Mouse (Mus musculus) myocyte (in vitro differentiated cells): ENCODE data around the gene Isoc2a. TPM values are rescaled to one million over a fixed set of nuclear protein-coding genes. Genes with fewer than 3 reads are reported as not detected.

ENCODE experiments used
- H3K27me3 ChIP-seq: one replicate; pipeline ENCODE4 v1.6.1; 2011; ENCODE audit not compliant: control insufficient read depth, insufficient read depth, insufficient read length
- H3K36me3 ChIP-seq: one replicate; pipeline ENCODE4 v1.6.1; 2011; ENCODE audit not compliant: control insufficient read depth, insufficient read depth
- H3K4me2 ChIP-seq: one replicate; pipeline ENCODE4 v1.6.1; 2011; ENCODE audit warnings: low read depth, control low read depth
- H3K4me3 ChIP-seq: one replicate; pipeline ENCODE4 v1.5.1; 2011; ENCODE audit warnings: mild to moderate bottlenecking, control low read depth, moderate library complexity
- H3K79me2 ChIP-seq: one replicate; pipeline ENCODE4 v1.6.1; 2011; ENCODE audit not compliant: control insufficient read depth, insufficient read depth
- H3ac ChIP-seq: one replicate; pipeline ENCODE4 v1.6.1; 2011; ENCODE audit not compliant: control insufficient read depth, insufficient read length
- CEBPB ChIP-seq: IDR thresholded peaks from 2 replicates; pipeline ENCODE4 v1.6.1; 2011; ENCODE audit warnings: mild to moderate bottlenecking, moderate library complexity; ENCODE audit not compliant: poor library complexity, insufficient read depth, severe bottlenecking
- E2F4 ChIP-seq: IDR thresholded peaks from one replicate; pipeline ENCODE4 v1.6.1; 2011; ENCODE audit warnings: mild to moderate bottlenecking, control low read depth, moderate library complexity; ENCODE audit not compliant: insufficient read depth
- MAX ChIP-seq: IDR thresholded peaks from one replicate; pipeline ENCODE4 v1.6.1; 2011; ENCODE audit warnings: low read depth, mild to moderate bottlenecking, control low read depth
- MYOD1 ChIP-seq, 3 experiments: IDR thresholded peaks; one replicate each; pipeline ENCODE4 v1.6.1; 2011; ENCODE audit warnings: control low read depth in 2 of 3, low read depth in 2 of 3, mild to moderate bottlenecking in 2 of 3, moderate library complexity in 1 of 3; ENCODE audit not compliant: insufficient read length in 2 of 3, control insufficient read depth in 1 of 3
- MYOG ChIP-seq, 3 experiments: IDR thresholded peaks; one replicate each; pipeline ENCODE4 v1.6.1; 2011; ENCODE audit warnings: control low read depth in 2 of 3, low read depth in 2 of 3, mild to moderate bottlenecking in 2 of 3; ENCODE audit not compliant: insufficient read length in 2 of 3, control insufficient read depth in 1 of 3, insufficient read depth in 1 of 3
- POLR2A ChIP-seq: IDR thresholded peaks from one replicate; pipeline ENCODE4 v1.6.1; 2011; ENCODE audit warnings: low read depth, mild to moderate bottlenecking, control low read depth, moderate library complexity; ENCODE audit not compliant: insufficient read length
- POLR2AphosphoS2 ChIP-seq: IDR thresholded peaks from one replicate; pipeline ENCODE4 v1.6.1; 2011; ENCODE audit warnings: low read depth, control low read depth; ENCODE audit not compliant: insufficient read length
- REST ChIP-seq: IDR thresholded peaks from one replicate; pipeline ENCODE4 v1.6.1; 2011; ENCODE audit warnings: mild to moderate bottlenecking, control low read depth, moderate library complexity; ENCODE audit not compliant: insufficient read depth, insufficient read length
- SRF ChIP-seq: IDR thresholded peaks from one replicate; pipeline ENCODE4 v1.6.1; 2011; ENCODE audit warnings: low read depth; ENCODE audit not compliant: control insufficient read depth, insufficient read length
- TCF12 ChIP-seq: IDR thresholded peaks from one replicate; pipeline ENCODE4 v1.6.1; 2011; ENCODE audit warnings: mild to moderate bottlenecking, control low read depth; ENCODE audit not compliant: poor library complexity, insufficient read depth, severe bottlenecking
- TCF3 ChIP-seq: IDR thresholded peaks from one replicate; pipeline ENCODE4 v1.6.1; 2011; ENCODE audit warnings: low read depth, control low read depth; ENCODE audit not compliant: insufficient read length
- USF1 ChIP-seq: IDR thresholded peaks from one replicate; pipeline ENCODE4 v1.6.1; 2011; ENCODE audit warnings: low read depth, mild to moderate bottlenecking, control low read depth, moderate library complexity
- polyA plus RNA-seq: library from polyadenylated mRNA; unstranded; fragments of >200 nt; fragmentation: generic; extraction: Trizol; gene quantifications from one replicate; pipeline ENCODE4 v1.2.1, GENCODE M21; 2012; ENCODE audit warnings: missing spikeins

The Isoc2a gene
- polyA plus RNA-seq, 1 experiment = 3.3 TPM

DNA sequence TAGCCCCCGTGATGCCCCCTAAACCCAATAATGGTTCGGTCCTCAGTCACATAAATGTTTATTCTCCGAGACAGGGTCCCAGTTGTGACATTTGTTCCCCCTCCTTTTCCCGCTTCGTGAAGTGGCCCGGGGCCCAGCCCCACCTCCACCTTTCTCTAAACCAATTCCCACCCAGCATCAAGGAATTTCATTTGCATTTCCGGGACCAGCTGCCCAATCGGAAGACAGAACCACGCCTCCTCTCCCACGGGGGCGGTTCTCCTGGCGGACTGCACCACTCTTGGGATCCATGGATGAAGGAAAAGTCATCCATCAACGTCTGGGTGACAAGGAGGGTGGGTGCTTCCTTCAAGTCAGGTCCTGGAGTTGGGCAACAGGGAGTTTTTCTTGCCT is 32.0 kb upstream of the Isoc2a start:
- H3K27me3 ChIP-seq = peaks cover 40% of the 10 kb centered on the region
- H3K79me2 ChIP-seq = no peaks in the 10 kb centered on the region
- H3K4me2 ChIP-seq = no peak overlapping the region
- H3K4me3 ChIP-seq = no peak overlapping the region
- no peaks in the 10 kb centered on the region for H3K36me3 ChIP-seq
- TF ChIP-seq POLR2AphosphoS2 (no peak), TCF12 (no peak), TCF3 (no peak), MAX (no peak), POLR2A (no peak), CEBPB (no peak), USF1 (no peak), MYOD1 (IDR thresholded peaks at IDR 0.05; ENCODE audit: control insufficient read depth in 1 of 3, insufficient read length in 2 of 3, low read depth in 2 of 3) (no peak), REST (no peak), MYOG (IDR thresholded peaks at IDR 0.05; ENCODE audit: control insufficient read depth in 1 of 3, insufficient read depth in 1 of 3, insufficient read length in 2 of 3, low read depth in 2 of 3) (no peak), SRF (no peak), E2F4 (no peak)
- no peak overlapping the region for H3ac ChIP-seq

DNA sequence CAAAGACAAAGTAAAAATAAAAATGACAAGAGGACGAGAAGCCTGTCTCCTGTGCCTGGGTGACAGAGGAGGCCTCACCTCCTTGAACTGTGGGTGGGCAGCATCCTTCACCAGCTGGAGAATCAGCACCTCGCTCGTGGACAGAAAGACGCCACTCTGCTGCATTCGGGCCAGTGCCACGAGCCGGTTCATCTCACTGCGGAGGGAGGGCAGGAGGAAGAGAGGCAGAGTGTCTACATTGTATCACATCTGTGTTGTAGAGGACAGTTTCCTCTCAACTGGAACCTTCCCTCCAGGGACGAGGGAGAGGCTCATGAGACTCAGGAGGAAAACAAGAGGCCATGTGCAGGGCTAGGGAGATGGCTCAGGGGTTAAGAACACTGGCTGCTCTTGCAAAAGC is 27.6 kb upstream of the Isoc2a start:
- Histone ChIP-seq H3K4me2 (no peak overlapping the region), H3K36me3 (no peaks in the 10 kb centered on the region), H3K79me2 (no peaks in the 10 kb centered on the region), H3K4me3 (no peak overlapping the region), H3K27me3 (peaks cover 16% of the 10 kb centered on the region), H3ac (no peak overlapping the region)
- TF ChIP-seq E2F4 (no peak), USF1 (no peak), MYOG (IDR thresholded peaks at IDR 0.05; ENCODE audit: control insufficient read depth in 1 of 3, insufficient read depth in 1 of 3, insufficient read length in 2 of 3, low read depth in 2 of 3) (no peak), SRF (no peak), POLR2AphosphoS2 (no peak), REST (no peak), POLR2A (no peak), MAX (no peak), MYOD1 (IDR thresholded peaks at IDR 0.05; ENCODE audit: control insufficient read depth in 1 of 3, insufficient read length in 2 of 3, low read depth in 2 of 3) (no peak), TCF3 (no peak), CEBPB (no peak), TCF12 (no peak)

GRCm38 (mm10) chr7:4850621-4851314 is 26.2 kb upstream of the Isoc2a start:
- no peaks in the 10 kb centered on the region for H3K36me3 ChIP-seq

DNA sequence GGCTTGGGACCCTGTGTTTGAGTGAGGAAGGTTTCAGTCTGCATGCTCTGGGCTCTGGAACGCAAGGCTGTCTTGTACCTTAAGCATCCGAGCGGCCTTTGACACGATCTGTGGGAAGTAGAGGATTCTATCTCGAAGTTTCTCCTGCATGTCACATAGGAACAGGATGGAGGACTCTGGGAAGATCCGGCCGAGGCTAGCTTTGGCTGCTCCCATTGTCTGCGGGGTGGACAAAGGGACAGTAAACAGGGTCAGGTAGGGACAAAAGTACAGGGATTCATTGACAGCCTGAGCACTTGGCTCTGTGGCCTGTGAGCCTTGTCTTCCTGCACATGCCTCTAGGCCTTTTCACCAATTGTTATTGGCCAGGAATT is 25.7 kb upstream of the Isoc2a start:
- no peaks in the 10 kb centered on the region for H3K79me2 ChIP-seq
- TF ChIP-seq MYOD1 (IDR thresholded peaks at IDR 0.05; ENCODE audit: control insufficient read depth in 1 of 3, insufficient read length in 2 of 3, low read depth in 2 of 3) = no peak
- no peak for TF ChIP-seq USF1
- no peak for TF ChIP-seq POLR2A
- TF ChIP-seq TCF12 = no peak
- no peak for TF ChIP-seq POLR2AphosphoS2
- TF ChIP-seq SRF = no peak
- no peak for TF ChIP-seq MYOG (IDR thresholded peaks at IDR 0.05; ENCODE audit: control insufficient read depth in 1 of 3, insufficient read depth in 1 of 3, insufficient read length in 2 of 3, low read depth in 2 of 3)
- TF ChIP-seq E2F4 = no peak
- no peak for TF ChIP-seq MAX
- TF ChIP-seq CEBPB = no peak
- no peak for TF ChIP-seq TCF3
- no peak for TF ChIP-seq REST
- no peak overlapping the region for H3ac ChIP-seq
- no peak overlapping the region for H3K4me2 ChIP-seq
- H3K4me3 ChIP-seq = no peak overlapping the region
- H3K36me3 ChIP-seq = no peaks in the 10 kb centered on the region
- H3K27me3 ChIP-seq = peaks cover 12% of the 10 kb centered on the region

More at GRCm38 (mm10) chr7:4850621-4851314, 26.2 kb upstream of the Isoc2a start:
- Histone ChIP-seq H3K4me3 (no peak overlapping the region), H3K27me3 (peaks cover 12% of the 10 kb centered on the region), H3K4me2 (no peak overlapping the region), H3K79me2 (no peaks in the 10 kb centered on the region), H3ac (no peak overlapping the region)
- TF ChIP-seq CEBPB = no peak
- TF ChIP-seq REST = no peak
- TF ChIP-seq USF1 = no peak
- no peak for TF ChIP-seq SRF

GRCm38 (mm10) chr7:4853613-4854012 is 23.3 kb upstream of the Isoc2a start:
- Histone ChIP-seq H3K27me3 (peaks cover 17% of the 10 kb centered on the region), H3K4me3 (no peak overlapping the region), H3ac (no peak overlapping the region), H3K36me3 (no peaks in the 10 kb centered on the region), H3K4me2 (no peak overlapping the region), H3K79me2 (no peaks in the 10 kb centered on the region)
- no peak for TF ChIP-seq MAX
- no peak for TF ChIP-seq E2F4
- TF ChIP-seq REST = no peak
- no peak for TF ChIP-seq USF1
- no peak for TF ChIP-seq SRF
- TF ChIP-seq TCF3 = no peak
- no peak for TF ChIP-seq TCF12
- no peak for TF ChIP-seq CEBPB
